Mouse (Mus musculus) adrenal gland, postnatal 0 days (tissue): ENCODE results near the gene Stim1. TPM values are rescaled to one million over a fixed set of nuclear protein-coding genes. Genes with fewer than 3 reads are reported as not detected.

Source experiments
- polyA plus RNA-seq: library from polyadenylated mRNA; unstranded; fragments of >200 nt; fragmentation: Nextera tagmentation; extraction: Ambion mirVana; gene quantifications from 2 replicates; pipeline ENCODE4 v1.2.1, GENCODE M21; 2015

The Stim1 gene
- polyA plus RNA-seq: 20.1 and 31.1 TPM in 2 replicates

GRCm38 (mm10) chr7:102267601-102268394 is at the start of gene Stim1:
Gene Stim1 (plus strand): TSS chr7:102267806.

GRCm38 (mm10) chr7:102255954-102256353 is 11.7 kb upstream of the Stim1 start, which contains the start of gene Rhog:
Gene Rhog (minus strand): TSS chr7:102256054.

DNA sequence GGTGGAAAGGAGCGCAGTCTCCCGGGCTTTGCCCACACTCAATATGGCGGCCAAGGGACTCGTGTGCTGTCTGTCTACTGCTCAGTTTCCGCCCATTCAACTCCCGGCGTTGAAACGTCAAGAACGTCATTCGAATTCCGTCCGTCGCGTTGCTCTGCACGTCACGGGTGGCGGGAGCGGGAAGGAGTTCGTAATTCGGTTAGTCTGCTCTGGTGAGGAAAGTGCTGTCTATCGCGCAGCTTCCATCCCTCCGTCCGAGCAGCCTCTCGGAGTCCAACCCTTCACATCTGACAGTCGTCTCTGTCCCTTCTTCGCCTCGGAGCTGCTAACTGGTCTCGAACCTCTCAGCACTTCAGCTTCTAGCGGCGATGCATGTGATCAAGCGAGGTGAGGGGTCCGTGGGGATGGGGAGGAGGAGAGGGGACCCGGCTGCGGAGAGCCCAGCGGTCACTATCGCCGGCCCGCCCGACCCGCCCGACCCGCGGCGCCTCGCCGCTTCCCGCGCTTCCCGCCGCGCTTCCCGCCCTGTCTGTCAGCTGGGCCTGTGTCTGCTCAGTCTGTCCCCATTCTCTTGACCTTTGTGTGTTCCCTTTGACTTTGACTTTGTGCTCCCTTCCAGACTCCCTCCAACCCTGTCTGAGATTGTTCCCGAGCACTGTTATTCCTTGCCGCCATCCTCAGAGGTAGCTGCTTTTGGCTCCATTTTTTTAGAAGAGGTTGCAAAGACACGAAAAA is 174.2 kb downstream of the Stim1 start, which contains the start of gene Rrm1:
Rrm1 (plus strand) TSS at position 39 of the 735 bp plus-strand sequence.

GRCm38 (mm10) chr7:102481579-102481978 is 214.0 kb downstream of the Stim1 start, which contains the start of gene Olfr543:
Gene Olfr543 (minus strand): TSS chr7:102481679.

Other genes starting within 250 kb of the Stim1 start
- 7.5 and 13.6 TPM in 2 replicates for gene Il18bp, start 249.1 kb upstream of the Stim1 start, polyA plus RNA-seq
- 14.0 and 15.6 TPM in 2 replicates for gene Rnf121, start 202.3 kb upstream of the Stim1 start, polyA plus RNA-seq
- gene Xndc1, start 202.3 kb upstream of the Stim1 start, polyA plus RNA-seq: 8.7 and 12.5 TPM in 2 replicates
- 0.35 TPM in 2 replicates for gene Xntrpc, start 202.1 kb upstream of the Stim1 start, polyA plus RNA-seq
- gene Trpc2, start 184.7 kb upstream of the Stim1 start, polyA plus RNA-seq: not detected in 2 replicates
- 2.0 and 2.4 TPM in 2 replicates for gene Art1, start 166.1 kb upstream of the Stim1 start, polyA plus RNA-seq
- 1.1 and 1.7 TPM in 2 replicates for gene Art5, start 158.3 kb upstream of the Stim1 start, polyA plus RNA-seq
- gene Chrna10, start 151.0 kb upstream of the Stim1 start, polyA plus RNA-seq: 0.29 TPM in 1 of 2 replicates, not detected in the other
- gene Nup98, start 57.6 kb upstream of the Stim1 start, polyA plus RNA-seq: 10.6 and 14.8 TPM in 2 replicates
- gene Pgap2, start 57.6 kb upstream of the Stim1 start, polyA plus RNA-seq: 79.7 and 172 TPM in 2 replicates
- 42.5 and 58.3 TPM in 2 replicates for gene Rhog, start 11.8 kb upstream of the Stim1 start, polyA plus RNA-seq
- gene Rrm1, start 173.9 kb downstream of the Stim1 start, polyA plus RNA-seq: 43.2 and 47.8 TPM in 2 replicates
- gene Olfr543, start 213.9 kb downstream of the Stim1 start, polyA plus RNA-seq: not detected in 2 replicates
- gene Olfr544, start 220.5 kb downstream of the Stim1 start, polyA plus RNA-seq: 0.08 TPM in 1 of 2 replicates, not detected in the other
- gene Olfr545, start 231.8 kb downstream of the Stim1 start, polyA plus RNA-seq: not detected in 2 replicates